Mouse (Mus musculus) embryonic facial prominence, embryonic 10.5 days (tissue): Measurements from ENCODE around the gene Msl1. TPM values are rescaled to one million over a fixed set of nuclear protein-coding genes. Genes with fewer than 3 reads are reported as not detected.

Source experiments
- DNase-seq: peaks from one replicate; pipeline ENCODE4 v3.0.0-alpha.2; 2017; ENCODE audit warnings: low spot score
- H3K27ac ChIP-seq: fragments of 300-500 bp; sonication (generic); replicated peaks from 2 replicates; pipeline ENCODE4 v1.5.1; 2016; ENCODE audit warnings: mild to moderate bottlenecking
- H3K27me3 ChIP-seq: fragments of 300-500 bp; sonication (generic); replicated peaks from 2 replicates; pipeline ENCODE4 v1.6.1; 2016; ENCODE audit warnings: low read depth, mild to moderate bottlenecking; ENCODE audit not compliant: poor library complexity, severe bottlenecking
- H3K36me3 ChIP-seq: fragments of 300-500 bp; sonication (generic); replicated peaks from 2 replicates; pipeline ENCODE4 v1.6.1; 2016; ENCODE audit warnings: mild to moderate bottlenecking, moderate library complexity
- H3K4me1 ChIP-seq: fragments of 300-500 bp; sonication (generic); 2 replicates; pipeline ENCODE4 v1.6.1; 2016
- H3K4me3 ChIP-seq: fragments of 300-500 bp; sonication (generic); 2 replicates; pipeline ENCODE4 v1.5.1; 2016; ENCODE audit warnings: mild to moderate bottlenecking, moderate library complexity
- H3K9me3 ChIP-seq: fragments of 300-500 bp; sonication (generic); 2 replicates; pipeline ENCODE4 v1.6.1; 2016; ENCODE audit warnings: mild to moderate bottlenecking
- WGBS: fragments of 180-500 bp; shearing (Covaris S2); methylation state at CpG from one replicate; pipeline ENCODE4 v1.1.7; 2016; 5-methylcytosine and 5-hydroxymethylcytosine counted together
- polyA plus RNA-seq: library from polyadenylated mRNA; unstranded; fragments of >200 nt; fragmentation: Nextera tagmentation; extraction: Ambion mirVana; gene quantifications from 2 replicates; pipeline ENCODE4 v1.2.1, GENCODE M21; 2016

Msl1 gene
- polyA plus RNA-seq, 1 experiment from 2014 or later = 23.4 TPM

DNA sequence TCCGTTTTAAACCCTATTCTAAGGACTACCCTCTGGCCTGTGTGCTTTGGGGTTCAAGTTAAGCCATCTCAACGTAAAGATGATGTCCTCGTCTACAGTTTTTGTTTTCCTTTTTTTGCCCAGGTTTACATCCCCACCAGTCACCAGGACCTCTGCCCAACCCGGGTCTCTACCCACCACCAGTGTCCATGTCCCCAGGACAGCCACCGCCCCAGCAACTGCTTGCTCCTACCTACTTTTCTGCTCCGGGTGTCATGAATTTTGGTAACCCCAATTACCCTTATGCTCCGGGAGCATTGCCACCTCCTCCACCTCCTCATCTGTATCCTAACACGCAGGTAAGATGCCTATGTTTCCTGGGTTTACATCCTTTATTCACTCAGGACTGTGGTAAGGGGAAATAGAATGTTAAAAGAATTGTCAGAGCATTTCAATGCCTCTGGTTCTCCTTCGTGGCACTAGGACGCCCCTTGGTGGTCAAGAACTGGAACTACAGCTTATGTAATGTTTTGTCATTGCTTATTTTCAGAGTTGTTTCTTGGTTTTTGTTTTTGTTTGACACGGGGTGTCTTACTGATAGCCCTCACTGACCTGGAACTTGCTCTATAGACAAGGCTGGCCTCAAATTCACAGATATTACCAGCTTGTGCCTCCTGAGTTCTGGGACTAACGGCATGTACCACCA is 33.9 kb downstream of the Msl1 start:
- 77% methylated on average over 12 of the region's 12 CpGs for WGBS
- peaks cover 100% of the 10 kb centered on the region for H3K36me3 ChIP-seq
- H3K9me3 ChIP-seq = no peaks in the 10 kb centered on the region
- no peak for DNase-seq
- H3K4me1 ChIP-seq = no peaks in the 10 kb centered on the region
- no peak overlapping the region for H3K27ac ChIP-seq
- no peak overlapping the region for H3K4me3 ChIP-seq
- no peaks in the 10 kb centered on the region for H3K27me3 ChIP-seq

DNA sequence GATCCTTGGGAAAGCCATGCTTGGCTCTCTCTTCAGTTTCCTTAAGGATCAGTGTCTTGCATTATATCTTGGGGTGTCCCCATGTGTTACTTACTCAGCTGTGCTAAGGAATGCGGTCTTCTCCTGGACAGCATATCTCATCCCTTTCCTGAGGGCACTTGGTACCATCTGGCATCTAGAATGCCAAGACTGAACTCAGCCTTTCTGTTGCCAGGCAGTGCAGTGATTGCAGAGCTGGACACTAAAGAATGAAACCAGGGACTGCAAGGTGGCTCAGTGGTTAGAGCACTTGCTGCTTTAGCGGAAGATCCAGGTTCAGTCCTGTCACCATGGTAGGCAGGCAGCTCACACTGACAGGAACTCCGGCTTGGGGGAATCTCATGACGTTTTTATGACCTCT is 34.6 kb downstream of the Msl1 start:
- no peaks in the 10 kb centered on the region for H3K27me3 ChIP-seq
- H3K4me3 ChIP-seq = no peak overlapping the region
- H3K36me3 ChIP-seq = peaks cover 100% of the 10 kb centered on the region
- WGBS = 85% methylated on average over 4 of the region's 4 CpGs
- DNase-seq = no peak
- H3K27ac ChIP-seq = no peak overlapping the region
- peaks cover 5% of the 10 kb centered on the region; the same call in 1 of the 2 replicates for H3K4me1 ChIP-seq
- no peaks in the 10 kb centered on the region for H3K9me3 ChIP-seq

DNA sequence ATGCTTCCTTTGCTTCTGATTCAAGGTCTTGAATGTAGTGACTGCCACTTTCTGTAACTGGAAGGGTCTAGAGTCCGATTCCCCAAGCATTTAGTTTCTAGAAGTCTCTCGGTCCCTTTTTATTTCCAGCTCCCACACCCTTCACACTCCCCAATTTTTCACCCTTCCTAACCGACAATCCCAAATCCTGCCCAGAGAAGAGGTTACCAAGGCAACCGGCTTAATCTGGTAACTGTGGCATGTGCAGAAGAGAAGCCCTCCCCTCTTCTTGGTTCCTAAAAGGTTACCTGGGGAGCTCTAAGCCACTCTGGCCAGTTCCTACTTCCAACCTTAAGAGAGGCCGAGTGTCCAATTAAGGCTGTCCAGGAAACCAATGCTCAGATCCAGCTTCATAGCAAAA is 40.0 kb downstream of the Msl1 start:
- no peak overlapping the region for H3K27ac ChIP-seq
- H3K4me1 ChIP-seq = peaks cover 47% of the 10 kb centered on the region
- peaks cover 46% of the 10 kb centered on the region for H3K36me3 ChIP-seq
- DNase-seq = no peak
- 47% methylated on average over 5 of the region's 5 CpGs for WGBS
- H3K9me3 ChIP-seq = no peaks in the 10 kb centered on the region
- H3K27me3 ChIP-seq = peaks cover 42% of the 10 kb centered on the region
- no peak overlapping the region for H3K4me3 ChIP-seq

DNA sequence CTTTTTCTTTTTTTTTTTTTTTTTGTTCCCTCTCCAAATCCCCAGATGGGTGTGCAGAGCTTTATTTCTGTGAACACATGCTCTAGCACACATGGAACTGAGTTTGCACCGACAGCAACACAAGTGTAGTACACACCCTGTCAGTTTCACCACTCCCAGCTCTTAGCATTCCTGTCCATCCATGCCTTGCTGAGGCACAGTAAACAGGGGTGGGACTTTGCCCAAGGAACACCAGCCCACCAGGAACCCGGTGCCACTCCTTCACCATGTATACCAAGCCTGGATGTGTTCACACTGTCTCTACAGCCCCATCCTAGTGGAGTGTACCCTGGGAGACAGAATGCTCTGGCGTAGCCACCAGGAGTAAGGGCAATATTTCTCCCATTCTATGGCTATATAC is 40.4 kb downstream of the Msl1 start:
- peaks cover 42% of the 10 kb centered on the region for H3K36me3 ChIP-seq
- no peak overlapping the region for H3K27ac ChIP-seq
- H3K4me3 ChIP-seq = peak overlapping the region; percentile 71
- no peak for DNase-seq
- H3K9me3 ChIP-seq = no peaks in the 10 kb centered on the region
- peaks cover 45% of the 10 kb centered on the region for H3K27me3 ChIP-seq
- 63% methylated on average over 3 of the region's 3 CpGs for WGBS
- H3K4me1 ChIP-seq = peaks cover 47% of the 10 kb centered on the region

DNA sequence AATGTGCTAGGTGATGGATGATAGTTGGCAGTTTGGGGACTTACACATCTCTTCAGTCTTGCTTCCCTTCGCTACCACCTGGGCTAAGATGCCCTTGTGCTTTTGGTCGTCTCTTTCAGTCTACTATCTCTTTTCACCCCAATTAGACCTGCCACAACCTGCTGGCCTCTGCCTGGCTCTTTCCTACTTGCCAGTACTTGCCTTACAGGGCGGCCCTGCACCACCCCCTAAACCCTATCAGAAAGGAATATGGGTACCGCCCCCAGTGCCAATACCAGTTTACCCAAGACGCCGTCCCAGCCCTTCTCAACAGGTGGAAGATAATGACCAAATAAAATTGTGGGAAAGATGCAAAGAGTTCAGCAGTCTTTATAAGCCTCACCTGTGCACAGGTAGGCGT is 40.8 kb downstream of the Msl1 start:
- DNase-seq = no peak
- peak overlapping the region; percentile 71 for H3K4me3 ChIP-seq
- 22% methylated on average over 7 of the region's 7 CpGs for WGBS
- H3K27ac ChIP-seq = peak overlapping the region; percentile 76; the same call in 1 of the 2 replicates
- peaks cover 47% of the 10 kb centered on the region for H3K4me1 ChIP-seq
- H3K36me3 ChIP-seq = peaks cover 38% of the 10 kb centered on the region
- no peaks in the 10 kb centered on the region for H3K9me3 ChIP-seq
- H3K27me3 ChIP-seq = peaks cover 47% of the 10 kb centered on the region

DNA sequence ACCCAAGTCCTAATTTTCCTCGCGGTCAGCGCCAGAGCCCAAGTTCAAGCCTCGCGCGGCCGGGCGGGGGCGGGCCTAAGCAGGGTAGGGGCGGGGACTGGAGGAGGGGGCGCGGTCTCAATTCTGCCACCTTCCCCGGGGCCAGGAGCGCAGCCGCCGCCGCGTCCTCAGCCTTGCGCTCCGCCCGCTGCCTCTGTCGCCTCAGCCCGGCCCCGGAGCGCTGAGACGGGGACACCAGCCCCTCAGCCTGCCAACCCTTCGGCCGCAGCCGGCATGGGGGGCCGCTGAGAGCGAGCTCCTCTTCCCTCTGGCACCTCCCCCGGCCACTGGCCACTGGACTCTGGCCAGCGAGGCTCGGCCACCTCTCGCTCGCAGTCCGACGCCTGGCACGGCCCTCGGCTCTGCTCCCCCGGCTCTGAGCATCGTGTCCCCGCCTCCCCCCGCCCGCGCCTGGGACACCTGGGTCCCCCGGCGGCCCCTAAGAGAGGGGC is 41.4 kb downstream of the Msl1 start, which contains the start of gene Rapgefl1:
Rapgefl1 (plus strand) TSS at position 135 of the 491 bp plus-strand sequence.
- peaks cover 47% of the 10 kb centered on the region for H3K27me3 ChIP-seq
- DNase-seq = peak; percentile 91
- H3K27ac ChIP-seq = peak within 1 kb of the TSS; percentile 76
- peak within 1 kb of the TSS; percentile 71 for H3K4me3 ChIP-seq
- H3K4me1 ChIP-seq = peaks cover 47% of the 10 kb centered on the region
- no peaks in the 10 kb centered on the region for H3K9me3 ChIP-seq
- WGBS = under 1% methylated on average over 48 of the region's 48 CpGs
- H3K36me3 ChIP-seq = peaks cover 32% of the 10 kb centered on the region

DNA sequence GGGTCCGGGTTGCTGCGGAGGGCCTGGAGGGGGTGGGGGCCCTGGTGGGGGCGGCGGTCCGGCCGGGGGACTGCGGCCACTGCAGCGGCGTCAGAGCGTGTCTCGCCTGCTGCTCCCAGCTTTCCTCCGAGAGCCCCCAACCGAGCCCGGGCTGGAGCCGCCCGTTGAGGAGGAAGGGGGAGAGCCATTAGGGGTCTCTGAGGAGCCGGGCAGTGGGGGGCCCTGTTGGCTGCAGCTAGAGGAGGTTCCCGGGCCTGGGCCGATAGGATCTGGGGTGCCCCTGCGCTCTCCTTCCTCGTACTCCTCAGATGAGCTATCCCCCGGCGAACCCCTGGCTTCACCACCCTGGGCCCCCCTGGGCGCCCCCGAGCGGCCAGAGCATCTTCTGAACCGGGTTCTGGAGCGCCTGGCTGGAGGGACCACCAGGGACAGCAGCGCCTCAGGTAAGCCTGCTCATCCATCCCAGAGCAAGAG is 42.0 kb downstream of the Msl1 start:
- Histone ChIP-seq H3K4me1 (peaks cover 47% of the 10 kb centered on the region), H3K27ac (peak overlapping the region; percentile 76), H3K36me3 (peaks cover 27% of the 10 kb centered on the region), H3K27me3 (peaks cover 47% of the 10 kb centered on the region), H3K4me3 (peak overlapping the region; percentile 71), H3K9me3 (no peaks in the 10 kb centered on the region)
- DNase-seq = peak; percentile 45
- WGBS = under 1% methylated on average over 29 of the region's 29 CpGs

DNA sequence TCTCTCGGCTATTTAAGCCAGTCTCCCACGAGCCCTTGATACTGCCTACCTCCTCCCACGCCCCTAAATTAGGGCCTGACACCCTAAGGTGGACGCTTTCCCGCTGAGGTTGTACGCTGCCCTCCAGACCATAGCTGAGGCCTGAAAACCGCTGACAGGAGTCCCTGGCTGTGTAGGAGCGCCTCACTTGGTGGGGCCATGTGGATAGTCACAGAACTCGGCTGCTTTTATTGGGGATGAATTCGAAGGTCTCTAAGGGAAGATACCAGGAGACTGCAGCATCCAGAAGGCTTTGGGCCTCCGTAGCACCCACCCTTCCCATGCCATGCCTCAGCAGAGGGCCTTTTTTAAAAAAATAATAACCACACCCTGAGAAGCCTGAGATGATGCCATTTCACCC is 42.6 kb downstream of the Msl1 start:
- H3K36me3 ChIP-seq = peaks cover 20% of the 10 kb centered on the region
- H3K27me3 ChIP-seq = peaks cover 47% of the 10 kb centered on the region
- no peaks in the 10 kb centered on the region for H3K9me3 ChIP-seq
- 46% methylated on average over 11 of the region's 11 CpGs for WGBS
- H3K4me1 ChIP-seq = peaks cover 47% of the 10 kb centered on the region
- DNase-seq = no peak
- H3K4me3 ChIP-seq = peak overlapping the region; percentile 71
- no peak overlapping the region for H3K27ac ChIP-seq

DNA sequence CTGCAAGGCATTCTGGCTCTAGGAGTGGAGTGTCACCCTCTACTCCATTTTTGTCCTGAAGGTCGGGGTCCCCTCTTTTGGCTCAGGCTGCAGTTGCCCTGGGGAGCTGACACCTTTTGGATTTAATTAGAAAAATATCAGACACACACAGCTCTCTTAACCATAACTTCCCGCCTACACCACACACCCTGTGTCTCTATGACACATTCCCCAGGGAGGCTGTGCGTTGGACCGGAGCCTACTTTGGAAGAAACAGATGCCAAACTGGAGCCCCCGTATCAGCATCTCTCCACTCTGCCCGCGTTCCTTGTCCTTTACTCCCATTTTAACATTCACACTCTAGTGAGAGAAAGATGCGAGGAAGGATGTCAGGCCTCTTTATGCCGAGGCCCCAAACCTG is 43.2 kb downstream of the Msl1 start:
- peaks cover 47% of the 10 kb centered on the region for H3K4me1 ChIP-seq
- H3K36me3 ChIP-seq = peaks cover 14% of the 10 kb centered on the region
- no peaks in the 10 kb centered on the region for H3K9me3 ChIP-seq
- 79% methylated on average over 9 of the region's 9 CpGs for WGBS
- H3K27ac ChIP-seq = no peak overlapping the region
- no peak overlapping the region; the same call in 1 of the 2 replicates for H3K4me3 ChIP-seq
- no peak for DNase-seq
- peaks cover 47% of the 10 kb centered on the region for H3K27me3 ChIP-seq

DNA sequence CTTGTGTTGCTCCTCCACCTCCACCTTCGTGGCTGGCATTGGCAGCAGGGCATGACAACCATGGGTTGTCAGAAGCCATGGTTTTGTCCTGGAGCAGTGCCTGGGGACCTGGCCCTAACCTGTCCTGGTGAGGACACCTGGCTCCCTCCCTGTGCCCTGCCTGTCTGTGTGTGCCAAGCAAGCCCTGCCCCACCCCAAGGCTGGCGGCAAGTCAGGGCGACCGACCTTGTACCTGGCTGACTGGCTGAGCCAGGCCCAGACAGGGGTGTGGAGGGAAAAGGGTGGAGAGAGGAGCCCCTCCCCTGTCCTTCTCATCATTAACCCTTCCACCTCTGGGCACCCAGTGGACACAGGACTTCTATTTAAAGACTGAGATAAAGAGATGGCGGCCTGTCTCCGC is 44.1 kb downstream of the Msl1 start:
- Histone ChIP-seq H3K4me1 (peaks cover 47% of the 10 kb centered on the region), H3K4me3 (no peak overlapping the region), H3K9me3 (no peaks in the 10 kb centered on the region), H3K27me3 (peaks cover 47% of the 10 kb centered on the region), H3K36me3 (peaks cover 5% of the 10 kb centered on the region), H3K27ac (no peak overlapping the region)
- WGBS = 38% methylated on average over 6 of the region's 6 CpGs
- no peak for DNase-seq

DNA sequence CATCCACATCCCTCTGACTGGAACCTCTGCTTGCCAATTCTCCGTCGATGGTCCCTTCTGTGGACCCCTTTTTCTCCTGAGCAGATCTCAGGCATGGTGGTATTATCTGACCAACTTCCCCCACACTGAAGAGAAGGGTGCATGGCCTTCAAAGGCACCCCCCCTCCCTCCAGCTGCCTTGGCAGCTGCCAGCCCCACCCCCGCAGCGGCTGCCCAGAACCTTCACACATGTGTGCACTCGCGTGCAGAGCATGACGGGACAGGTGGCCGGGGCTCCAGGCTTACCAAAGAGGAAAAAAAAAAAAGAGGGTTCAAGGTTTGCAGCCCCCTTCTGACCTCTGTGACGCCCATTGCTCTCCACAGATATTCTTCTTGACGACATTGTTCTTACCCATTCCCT is 44.6 kb downstream of the Msl1 start:
- H3K36me3 ChIP-seq = peaks cover under 1% of the 10 kb centered on the region; the same call in 1 of the 2 replicates
- DNase-seq = no peak
- H3K4me1 ChIP-seq = peaks cover 42% of the 10 kb centered on the region
- H3K27me3 ChIP-seq = peaks cover 47% of the 10 kb centered on the region
- 68% methylated on average over 10 of the region's 10 CpGs for WGBS
- no peak overlapping the region for H3K27ac ChIP-seq
- H3K9me3 ChIP-seq = no peaks in the 10 kb centered on the region
- no peak overlapping the region for H3K4me3 ChIP-seq

DNA sequence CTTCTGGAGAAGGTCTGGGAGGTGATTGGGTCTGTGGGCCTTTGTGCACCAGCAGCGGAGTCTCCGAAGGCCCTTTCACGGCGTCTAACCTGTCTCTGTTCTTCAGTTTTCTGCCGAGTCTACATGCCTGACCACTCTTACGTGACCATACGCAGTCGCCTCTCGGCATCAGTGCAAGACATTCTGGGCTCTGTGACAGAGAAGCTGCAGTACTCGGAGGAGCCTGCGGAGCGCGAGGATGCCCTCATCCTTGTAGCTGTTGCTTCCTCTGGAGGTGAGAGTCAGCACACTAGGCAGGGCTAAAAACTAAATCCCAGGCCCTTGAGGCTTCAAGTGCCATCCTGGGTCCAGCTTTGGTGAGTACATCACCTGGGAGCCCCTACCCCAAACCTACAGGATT is 50.7 kb downstream of the Msl1 start:
- WGBS = 53% methylated on average over 13 of the region's 13 CpGs
- Histone ChIP-seq H3K9me3 (no peaks in the 10 kb centered on the region), H3K27ac (no peak overlapping the region), H3K4me3 (0 out of 2 replicates have a peak overlapping the region, but pooled peaks have one; percentile 5), H3K4me1 (peaks cover 23% of the 10 kb centered on the region), H3K27me3 (peaks cover 32% of the 10 kb centered on the region), H3K36me3 (no peaks in the 10 kb centered on the region)
- no peak for DNase-seq
